Mouse (Mus musculus): Measurements from ENCODE around the gene Rcbtb2.

Gene Rcbtb2

DNA sequence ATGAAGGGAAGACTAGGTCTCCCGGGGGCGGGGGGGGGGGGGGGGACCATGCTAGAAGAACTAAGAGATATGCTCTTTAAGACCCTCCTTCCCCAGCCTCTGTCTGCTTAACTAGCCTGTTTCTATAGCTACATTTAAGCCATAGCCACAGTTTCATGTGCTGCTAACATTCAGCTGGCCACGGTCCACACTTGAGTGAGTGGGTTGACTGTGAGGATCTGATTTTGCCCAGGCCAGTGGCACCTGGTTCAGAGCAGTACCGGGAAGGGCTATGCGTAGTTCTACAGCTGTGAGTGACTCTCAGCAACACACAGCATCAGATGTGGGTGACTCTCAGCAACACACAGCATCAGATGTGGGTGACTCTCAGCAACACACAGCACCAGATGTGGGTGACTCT, 38.5 kb downstream of the Rcbtb2 start:
- DNase-seq = no peak

DNA sequence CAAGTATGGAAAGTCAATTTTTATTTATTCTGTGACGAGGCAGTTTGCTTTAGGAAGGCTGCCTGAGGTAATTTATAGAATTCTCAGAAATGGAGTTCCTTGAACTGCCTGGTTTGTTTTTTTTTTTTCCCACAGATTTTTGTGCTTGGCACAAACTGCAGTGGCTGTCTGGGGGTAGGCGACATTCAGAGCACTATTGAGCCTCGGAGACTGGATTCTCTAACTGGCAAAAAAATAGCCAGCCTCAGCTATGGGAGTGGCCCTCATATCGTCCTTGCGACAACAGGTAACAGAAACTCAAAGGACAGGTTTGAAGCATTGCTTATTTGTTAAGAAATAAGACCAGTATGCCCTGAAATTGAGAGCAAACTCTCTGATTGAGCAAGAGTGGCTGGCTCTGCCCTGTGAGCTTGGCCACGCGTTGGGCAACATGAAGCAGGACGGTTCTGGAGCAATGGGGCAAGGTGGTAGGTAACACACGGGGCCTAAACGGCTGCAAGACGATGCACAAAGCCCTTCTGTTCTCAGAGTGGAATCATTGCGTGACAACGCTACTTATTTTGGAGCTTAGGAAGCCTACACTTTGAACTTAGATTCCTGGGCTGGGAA, 39.5 kb downstream of the Rcbtb2 start:
- no peak for DNase-seq

DNA sequence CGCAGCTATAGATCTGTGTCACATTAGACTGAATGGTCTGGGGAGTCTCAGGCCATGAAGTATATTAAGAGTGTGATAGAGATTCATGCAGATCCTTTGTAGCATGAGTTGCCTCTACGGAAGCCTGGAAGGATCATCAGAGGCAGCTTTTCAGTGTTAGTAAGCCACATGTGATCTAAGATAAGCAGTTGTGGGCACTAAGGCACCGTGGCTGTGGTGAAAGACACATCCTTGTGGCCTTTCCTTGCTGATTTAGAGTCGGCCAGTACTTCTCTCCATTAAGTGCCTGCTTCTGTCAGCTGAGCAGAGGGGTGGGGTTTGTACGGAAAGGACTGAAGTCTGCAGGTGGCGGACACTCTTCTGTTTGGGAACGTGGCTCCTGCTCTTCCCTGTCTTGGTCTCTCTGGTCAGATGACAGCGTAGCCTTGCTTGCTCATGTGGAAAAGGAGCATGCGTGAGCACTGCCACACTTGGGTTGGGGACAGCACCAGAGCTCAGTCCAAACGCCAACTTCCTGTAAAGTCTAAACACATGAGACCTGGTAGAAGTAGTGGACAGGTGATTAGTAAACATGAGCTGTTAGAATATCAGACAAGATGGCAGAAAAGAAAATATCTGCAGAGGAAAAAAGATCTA, 40.6 kb downstream of the Rcbtb2 start:
- no peak for DNase-seq

DNA sequence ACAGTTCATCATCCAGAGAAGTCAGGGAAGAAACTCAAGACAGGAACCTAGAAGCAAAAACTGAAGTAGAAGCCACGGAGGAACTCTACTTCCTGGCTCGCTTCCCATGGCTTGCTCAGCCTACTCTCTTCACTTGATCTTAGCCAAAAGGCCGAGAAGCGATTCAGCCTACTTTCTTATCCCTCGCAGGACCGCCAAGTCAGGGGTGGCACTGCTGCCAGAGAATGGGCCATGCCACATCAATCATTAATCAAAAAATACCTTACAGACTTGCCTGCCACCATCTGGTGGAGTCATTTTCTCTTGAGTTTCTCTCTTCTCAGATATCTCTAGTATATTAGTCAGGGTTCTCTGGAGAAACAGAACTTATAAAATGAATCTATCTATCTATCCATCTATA, 42.3 kb downstream of the Rcbtb2 start:
- DNase-seq = no peak

DNA sequence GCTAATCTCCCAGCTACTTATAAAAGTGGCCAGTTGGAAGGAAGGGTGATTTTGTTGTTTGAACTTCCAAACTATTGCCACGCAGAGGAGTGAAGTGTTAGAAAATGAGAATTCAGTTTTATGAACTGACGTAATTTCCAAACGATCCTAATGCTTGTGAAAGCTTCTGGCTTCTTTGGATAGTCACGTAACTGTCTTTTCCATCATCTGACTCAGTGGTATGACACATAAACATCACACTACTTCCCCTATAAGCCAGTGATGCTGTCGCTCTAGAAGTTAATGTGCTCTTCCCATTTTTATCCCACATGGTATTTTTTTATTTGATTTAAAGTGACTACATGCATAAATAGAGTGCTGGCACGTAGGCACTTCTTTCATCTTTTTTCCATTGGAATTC, 45.8 kb downstream of the Rcbtb2 start:
- no peak for DNase-seq

DNA sequence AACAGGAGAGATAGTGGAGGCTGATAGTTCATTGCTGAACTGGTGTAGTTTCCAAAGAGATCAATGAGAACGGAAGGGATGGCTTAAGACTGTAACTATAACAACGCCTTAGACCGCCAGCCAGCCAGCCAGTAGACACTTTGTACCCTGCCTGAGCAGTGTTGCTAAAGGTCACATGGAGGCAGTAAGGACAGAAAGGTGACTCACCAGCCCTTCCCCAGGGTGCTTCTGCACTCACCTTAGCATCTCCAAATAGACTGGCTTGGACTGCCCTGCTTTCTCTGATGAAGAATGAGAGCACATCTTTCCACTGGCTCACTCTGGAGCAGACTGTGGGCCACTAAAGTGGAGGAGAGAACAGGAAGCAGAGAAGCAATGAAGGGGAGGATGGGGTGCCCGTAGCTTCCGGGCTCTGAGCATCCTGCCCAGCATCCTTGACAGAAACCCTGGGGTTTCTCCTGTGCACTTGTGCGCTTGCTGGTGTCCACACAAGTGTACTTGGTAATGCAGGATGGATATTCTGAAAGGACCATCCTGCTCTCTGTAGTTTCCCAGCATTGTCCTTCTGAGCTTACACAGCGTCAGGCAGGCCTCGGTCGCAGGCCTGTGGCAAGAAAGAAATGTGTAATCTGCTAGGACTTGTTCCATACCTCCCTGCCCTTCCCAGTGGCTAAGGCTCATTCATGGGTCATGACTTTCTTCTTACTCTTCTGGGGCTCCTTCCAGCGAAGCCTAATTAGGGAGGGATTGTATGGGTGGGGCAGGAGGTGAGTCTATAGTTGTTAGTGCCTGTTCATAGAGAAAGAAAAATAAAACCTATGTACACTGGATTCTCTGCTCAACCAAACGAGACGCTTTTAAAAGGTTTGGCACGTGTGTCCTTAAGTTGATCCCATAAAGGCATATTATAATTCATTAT, 47.3 kb downstream of the Rcbtb2 start:
- DNase-seq = no peak

DNA sequence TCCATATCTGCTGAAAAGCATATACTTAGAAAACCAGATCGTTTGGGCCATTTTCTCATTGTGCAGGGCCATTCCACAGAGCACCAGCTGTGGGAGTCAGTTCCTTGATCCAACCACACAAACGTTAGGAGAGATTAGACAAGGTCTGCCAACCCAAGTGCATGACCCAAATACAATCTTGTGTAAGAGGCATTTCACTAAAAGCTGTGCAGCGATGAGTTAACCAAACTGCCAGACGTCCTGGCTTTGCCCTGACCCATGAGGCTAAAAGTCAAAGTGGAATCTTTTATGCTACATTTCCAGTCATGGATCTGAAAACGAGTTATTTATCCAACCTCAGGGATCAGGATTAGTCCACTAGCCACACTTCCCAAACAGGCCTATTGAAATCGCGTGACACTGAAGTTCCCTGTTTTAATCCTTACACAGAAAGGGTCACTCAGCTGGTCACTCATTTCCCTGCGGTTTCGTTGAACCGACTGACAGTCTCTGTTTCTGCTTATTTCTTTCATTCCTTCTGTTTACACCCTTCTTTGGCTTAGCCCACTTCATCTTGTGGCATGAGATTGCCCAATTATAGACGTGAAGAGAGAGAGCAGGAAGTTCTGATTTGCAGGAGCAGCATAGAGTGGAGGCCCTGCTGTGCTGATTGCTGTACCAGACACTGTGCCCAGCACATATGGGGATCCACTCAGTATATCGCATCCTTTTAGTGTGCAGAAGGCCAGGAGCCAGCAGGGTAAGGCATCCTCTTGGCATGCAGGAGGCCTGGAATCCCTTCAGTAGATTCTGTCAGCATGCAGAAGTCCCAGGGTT, 49.6 kb downstream of the Rcbtb2 start:
- DNase-seq = peak; percentile 33 to 58

DNA sequence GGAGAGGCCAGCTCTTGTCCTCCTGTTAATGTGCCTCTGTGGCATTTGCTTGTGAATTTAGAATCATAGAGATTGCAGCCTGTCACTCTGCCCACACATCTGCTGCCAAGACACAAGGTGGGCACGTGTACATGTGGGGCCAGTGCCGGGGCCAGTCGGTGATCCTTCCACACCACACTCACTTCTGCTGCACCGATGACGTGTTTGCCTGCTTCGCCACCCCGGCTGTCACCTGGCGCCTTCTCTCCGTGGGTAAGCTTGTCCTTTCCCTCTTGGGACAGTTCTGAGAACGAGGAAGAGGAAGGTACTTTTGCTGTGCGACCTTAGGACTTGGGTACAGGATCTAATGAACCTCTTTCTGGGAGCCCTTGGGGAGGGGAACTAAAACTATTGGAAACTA, 50.8 kb downstream of the Rcbtb2 start:
- no peak for DNase-seq

DNA sequence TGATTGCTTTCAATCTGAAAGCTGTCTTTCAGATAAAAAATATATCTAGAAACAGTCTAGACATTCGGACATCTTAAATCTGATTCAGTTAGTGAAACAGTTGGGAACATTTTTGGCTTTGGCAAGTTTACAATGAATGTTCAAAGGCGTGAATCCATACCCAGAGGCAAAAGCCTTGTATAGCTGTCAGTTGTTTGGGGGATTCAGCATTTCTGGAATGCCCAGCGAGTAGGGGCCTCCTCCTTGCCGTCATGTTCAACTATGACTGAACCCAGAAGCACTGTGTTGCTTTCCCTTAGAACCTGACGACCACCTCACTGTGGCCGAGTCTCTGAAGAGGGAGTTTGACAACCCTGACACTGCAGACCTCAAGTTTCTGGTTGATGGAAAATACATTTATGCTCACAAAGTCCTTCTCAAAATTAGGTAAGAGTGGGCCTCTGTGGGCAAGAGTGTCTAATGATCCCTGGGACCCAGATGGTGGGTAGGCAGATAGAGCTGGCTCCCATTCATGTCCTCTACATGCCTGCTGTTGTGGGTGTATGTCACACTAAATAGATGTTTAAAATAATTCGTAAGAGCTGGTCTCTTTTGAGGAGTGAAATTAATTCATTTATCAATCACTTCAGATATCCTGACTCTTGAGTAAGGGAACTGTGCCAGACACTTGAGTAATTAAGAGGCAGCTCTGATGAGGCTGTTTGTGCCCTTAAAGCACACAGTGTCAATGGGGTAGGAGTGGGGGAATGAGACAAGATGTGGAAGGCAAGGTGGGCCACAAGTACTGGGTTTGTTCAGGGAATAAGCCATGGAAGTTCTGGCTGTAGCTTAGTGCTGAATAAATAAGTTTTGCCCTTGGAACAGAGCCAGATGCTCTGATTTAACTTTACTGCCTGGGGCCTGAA, 51.5 kb downstream of the Rcbtb2 start:
- peak; percentile 17 to 18 for DNase-seq

DNA sequence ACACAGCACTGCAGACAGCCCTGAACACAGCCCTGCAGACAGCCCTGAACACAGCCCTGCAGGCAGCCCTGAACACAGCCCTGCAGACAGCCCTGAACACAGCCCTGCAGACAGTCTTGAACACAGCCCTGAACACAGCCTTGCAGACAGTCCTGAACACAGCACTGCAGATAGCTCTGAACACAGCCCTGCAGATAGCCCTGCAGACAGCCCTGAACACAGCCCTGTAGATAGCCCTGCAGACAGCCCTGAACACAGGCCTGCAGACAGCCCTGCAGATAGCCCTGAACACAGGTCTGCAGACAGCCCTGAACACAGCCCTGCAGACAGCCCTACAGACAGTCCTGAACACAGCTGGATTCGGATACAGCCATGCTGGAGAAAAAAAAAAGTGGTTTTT, 52.2 kb downstream of the Rcbtb2 start:
- DNase-seq = no peak

DNA sequence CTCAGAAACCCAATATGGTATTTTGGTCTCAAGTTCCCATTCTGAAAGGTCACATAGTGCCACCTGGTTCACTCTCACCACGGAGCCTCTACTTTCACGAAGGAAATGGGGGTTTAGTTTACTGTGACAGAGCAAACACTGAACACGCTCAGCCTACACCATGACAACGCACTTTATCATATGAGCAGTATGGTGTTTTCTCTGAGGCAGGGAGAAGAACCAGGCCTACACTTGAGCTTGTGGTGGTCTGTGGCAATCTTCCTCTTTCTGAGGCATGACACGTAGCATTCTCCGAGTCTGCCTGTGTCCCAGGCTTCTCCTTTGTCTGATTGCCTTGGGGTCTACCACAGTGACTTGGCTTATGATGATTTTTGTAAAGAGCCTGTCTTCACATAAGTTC, 53.0 kb downstream of the Rcbtb2 start:
- no peak for DNase-seq

DNA sequence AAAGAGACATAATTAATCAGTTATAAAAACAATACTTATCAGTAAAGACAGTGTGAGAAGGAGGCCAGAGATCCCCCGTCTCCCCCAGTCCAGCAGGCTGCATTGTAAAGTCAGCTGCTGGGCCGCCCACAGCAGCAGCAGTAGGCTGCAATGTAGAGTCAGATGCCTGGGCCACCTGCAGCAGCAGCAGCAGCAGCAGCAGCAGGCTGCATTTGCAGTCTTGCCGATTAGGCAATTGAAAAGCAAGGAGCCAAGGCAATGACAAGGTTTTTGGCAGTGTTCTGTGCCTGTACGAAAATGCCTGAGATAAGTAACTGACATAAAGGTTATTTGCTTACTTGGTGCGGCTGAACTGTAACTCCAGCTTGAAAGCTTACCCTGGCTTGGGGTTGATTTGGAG, 53.4 kb downstream of the Rcbtb2 start:
- no peak for DNase-seq

DNA sequence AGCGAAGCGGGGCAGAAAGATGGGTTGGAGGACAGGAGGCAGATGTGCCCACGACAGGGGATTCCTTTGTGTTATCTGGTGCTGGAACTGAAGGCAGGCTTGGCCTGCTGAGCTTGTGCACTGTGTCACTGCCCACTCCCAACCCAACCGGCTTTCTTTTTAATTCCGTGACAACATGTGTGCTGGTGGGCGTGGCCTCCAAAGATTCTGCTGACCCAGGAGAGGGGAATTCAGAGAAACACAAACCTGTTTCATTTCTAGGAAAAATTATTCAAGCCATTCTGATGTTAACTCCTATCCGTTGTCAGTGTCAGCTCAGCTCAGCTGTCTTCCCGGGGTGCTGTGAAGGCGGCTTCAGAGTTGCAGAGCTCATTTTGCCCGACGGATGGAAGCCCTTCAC, 55.1 kb downstream of the Rcbtb2 start:
- no peak for DNase-seq

DNA sequence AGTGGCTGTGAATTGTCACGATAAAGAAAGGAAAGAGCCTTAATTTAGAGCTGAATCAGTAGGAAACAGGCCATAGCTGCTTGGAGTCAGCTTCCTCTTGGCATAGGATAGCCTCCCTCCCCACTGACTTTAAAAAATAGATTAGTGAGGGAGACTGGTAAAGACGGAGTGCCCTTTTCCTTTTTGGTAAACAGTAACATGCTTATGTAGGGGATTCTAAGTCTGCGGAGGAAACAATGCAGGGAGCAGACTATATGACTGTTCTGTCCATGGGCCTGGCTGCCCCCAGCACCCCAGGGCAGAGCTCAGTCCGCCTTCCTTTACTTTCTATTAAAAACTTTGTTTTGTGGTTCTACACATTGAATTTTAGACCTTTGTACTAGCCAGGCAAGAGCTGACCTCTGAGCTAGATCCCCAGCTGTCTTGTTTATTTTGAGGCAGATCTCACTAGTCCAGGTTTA, 56.4 kb downstream of the Rcbtb2 start:
- no peak for DNase-seq

DNA sequence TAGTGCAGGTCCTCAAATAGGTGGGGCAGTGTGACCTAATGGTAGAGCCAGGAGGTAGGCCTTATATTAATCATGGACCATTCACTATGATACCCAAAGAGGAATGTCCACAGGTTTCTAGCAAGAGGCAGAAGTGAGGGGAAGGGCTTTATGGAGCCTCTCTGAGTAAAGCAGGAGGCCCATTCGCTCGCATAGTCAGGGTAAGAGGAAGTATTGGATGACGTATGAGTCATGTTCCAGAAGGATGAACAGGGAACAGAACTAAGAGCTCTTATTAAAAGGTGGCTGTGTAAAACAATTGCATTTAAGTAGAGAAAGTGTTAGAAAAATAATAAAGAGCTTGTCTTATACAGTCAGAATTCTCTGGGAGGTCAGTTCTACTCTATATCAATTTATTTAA, 57.8 kb downstream of the Rcbtb2 start:
- DNase-seq = no peak

DNA sequence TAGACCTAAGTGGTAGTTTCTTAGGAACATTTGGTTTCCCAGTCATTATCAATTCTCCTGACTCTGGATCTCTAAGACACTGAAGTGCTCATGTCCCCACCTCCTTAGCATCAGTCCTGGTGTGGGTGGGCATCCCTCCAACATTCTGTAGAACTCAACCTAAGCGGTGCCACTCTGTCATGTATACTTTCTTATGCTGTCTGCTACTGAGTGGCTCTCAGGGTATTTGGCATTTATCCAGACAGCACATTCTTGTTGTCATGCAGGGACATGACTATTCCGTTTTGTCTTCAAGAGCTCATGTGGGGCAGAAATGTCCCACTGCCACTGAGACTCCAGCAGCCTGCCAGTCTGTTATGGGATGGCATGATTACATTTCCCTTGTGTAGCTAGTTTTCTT, 58.3 kb downstream of the Rcbtb2 start:
- DNase-seq = peak; percentile 42

DNA sequence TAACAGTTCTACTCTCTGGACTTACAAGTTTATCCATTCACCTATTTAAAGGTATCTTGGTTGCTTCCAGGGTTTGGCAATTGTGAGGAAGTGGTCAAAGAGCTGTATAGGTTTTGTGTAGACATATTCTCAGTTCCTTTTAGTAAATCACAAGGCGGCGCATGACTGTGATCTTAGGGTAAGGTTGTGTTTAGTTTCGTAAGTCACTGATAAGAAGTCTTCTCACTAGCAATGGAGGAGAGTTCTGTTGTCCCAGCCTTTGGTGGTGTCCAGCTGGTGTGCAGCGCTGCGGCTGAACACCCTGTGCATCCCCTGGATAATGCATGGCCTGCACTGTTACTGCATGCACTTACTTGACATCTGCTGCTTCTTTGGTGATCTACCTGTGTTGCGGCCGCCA, 64.0 kb downstream of the Rcbtb2 start:
- DNase-seq = no peak

DNA sequence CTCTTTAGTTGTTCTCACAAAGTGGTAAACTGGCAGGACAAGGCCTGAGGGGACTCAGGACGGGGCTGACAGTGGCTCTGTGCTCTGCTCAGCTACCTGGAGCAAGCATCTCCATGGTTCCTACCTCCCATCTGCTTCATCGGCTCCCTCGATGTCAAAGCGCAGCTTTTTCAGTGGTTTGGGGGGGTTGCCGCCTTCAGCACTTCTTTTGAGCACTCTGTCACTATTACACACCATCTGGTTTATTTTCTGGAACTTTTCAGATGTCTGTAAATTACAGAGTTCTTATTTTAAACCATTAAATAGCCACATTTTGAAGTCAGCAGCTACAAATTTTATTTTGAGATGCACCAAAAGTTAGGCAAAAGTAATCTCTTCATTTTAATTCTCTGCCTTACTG, 76.2 kb downstream of the Rcbtb2 start:
- no peak for DNase-seq

DNA sequence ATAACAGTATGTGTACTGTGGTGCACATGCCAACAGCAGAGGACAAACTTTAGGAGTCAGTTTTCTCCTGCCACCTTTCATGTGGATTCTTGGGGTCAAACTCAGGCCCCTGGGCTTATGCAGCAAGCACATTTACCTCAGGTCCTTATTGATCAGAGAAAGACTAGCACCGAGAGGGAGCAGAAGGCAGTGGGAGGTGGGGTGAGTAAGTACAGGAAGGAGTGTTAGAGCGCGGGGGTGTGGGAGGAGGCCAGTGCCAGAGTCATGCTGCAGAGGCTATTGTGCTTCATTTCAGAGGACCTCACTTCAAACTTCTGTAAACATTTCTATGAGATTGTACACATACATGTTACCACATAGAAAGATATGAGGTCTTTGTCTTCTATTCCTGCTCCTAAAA, 78.6 kb downstream of the Rcbtb2 start:
- DNase-seq = no peak

DNA sequence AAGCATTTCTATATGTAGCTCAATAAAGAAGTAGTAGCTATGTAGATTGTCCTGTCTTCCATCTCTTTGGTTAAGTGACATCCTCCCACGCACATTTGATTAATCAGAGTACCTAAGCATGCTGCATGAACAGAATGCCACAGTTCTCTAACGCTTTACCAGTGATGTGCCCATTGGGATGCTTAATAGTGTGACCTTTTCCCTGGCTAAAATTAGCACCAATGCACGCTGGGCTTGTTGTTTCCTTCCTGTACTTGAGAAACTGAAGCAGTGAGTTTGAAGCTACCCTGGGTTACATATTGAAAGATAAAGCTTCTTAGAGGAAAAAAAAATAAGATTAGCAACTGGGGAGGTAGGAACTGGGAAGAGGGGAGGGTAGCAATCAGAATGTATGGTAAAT, 81.2 kb downstream of the Rcbtb2 start:
- no peak for DNase-seq

DNA sequence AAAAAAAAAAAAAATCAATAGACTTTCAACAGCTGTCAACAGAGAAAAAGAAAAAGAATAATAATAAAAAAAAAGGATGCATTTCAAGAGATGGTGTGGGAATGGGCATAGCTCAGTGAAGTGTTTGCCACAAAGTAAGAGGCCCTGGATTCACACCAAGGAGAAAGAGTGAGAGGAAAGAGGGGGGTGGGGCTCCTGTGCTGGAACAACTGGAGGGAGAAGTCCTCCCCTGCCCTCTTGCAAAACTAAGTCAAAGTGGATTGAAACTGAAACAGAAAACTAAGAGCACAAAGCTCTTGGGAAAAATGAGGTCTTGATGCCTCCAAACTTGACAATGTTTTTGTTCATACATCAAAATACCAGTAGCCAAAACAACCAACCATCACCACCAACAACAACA, 86.4 kb downstream of the Rcbtb2 start:
- DNase-seq = no peak

DNA sequence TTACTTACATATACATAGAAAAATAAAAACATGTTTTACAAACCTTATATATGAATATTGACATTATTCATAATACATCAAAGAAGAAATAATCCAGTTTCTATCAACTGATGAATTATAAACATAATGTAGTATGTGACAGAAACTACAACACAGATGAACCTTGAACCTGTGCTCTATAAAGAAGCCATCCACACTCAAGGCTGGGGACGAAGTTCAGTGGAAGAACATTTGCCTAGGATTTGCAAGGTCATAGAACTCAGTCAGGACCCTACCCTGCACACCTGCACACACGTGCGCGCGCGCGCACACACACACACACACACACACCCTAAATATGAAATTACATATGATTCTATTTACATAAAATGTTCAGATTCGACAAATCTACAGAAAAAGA, 87.4 kb downstream of the Rcbtb2 start:
- DNase-seq = no peak
